Mouse (Mus musculus): ENCODE results near the gene Frs3.
"Not testable (repeated sequence)": the region's sequence is repeated elsewhere in the genome, so short reads cannot be mapped to it uniquely, and the experiment has no call there.

Frs3 gene

GRCm38 (mm10) chr17:47688608-47689575, at the start of gene Frs3:
Gene Frs3 (plus strand): TSS chr17:47689030.
- DNase-seq (ENCODE audit: low spot score): peak; percentile 75

DNA sequence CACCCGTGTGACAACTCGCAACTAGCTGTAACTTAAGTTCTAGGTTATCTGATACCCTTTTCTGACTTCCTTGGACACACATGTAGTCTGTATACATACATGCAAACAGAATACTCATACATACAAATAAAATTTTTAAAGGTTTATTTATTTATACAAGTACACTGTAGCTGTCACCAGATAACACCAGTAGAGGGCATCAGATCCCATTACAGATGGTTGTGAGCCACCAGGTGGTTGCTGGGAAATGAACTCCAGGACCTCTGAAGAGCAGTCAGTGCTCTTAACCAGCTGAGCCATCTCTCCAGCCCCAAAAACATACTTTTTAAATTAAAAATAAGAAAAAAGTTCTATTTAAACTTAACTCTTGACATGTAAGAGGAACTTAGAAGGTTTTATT, 45.8 kb upstream of the Frs3 start:
- DNase-seq (ENCODE audit: low spot score): no peak

DNA sequence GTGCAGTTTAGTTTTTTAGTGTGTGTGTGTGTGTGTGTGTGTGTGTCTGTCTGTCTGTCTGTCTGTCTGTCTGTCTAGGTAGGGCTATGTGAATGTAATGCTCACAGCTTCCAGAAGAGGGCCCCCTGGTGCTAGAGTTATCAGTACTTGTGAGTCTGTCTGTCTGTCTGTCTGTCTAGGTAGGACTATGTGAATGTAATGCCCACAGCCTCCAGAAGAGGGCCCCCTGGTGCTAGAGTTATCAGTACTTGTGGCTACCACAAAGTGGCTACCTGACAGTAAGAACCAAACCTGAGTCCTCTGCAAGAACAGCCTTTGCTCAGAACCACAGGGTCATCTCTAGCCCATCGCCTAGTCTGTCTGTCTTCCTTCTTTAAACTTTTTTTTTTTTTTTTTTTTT, 42.1 kb upstream of the Frs3 start:
- DNase-seq (ENCODE audit: low spot score): peak; percentile 69

DNA sequence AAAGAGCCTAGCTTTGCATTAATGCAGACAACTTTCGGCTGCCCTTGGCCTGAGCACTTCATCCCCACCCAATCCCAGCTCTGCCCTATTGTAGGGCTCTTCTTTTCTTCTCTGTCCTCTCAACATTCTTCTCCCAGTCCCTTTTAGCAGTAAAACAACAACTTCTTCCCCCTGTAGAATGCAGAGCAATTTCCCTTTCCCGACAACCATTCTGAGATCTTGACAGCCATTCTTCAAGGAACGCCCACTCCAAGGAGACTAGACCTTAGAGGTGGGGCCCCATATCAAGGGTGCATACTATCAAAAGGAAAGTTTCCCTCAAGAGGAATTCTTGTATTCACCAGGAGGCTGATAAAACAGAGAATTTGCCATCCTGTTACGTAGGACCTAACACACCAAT, 39.9 kb upstream of the Frs3 start:
- DNase-seq (ENCODE audit: low spot score): no peak

- DNase-seq (ENCODE audit: low spot score): no peak
Observed at GRCm38 (mm10) chr17:47651953-47652352, 36.9 kb upstream of the Frs3 start.

- not testable (repeated sequence) for DNase-seq (ENCODE audit: low spot score)
Observed at GRCm38 (mm10) chr17:47654346-47654745, 34.5 kb upstream of the Frs3 start.

DNA sequence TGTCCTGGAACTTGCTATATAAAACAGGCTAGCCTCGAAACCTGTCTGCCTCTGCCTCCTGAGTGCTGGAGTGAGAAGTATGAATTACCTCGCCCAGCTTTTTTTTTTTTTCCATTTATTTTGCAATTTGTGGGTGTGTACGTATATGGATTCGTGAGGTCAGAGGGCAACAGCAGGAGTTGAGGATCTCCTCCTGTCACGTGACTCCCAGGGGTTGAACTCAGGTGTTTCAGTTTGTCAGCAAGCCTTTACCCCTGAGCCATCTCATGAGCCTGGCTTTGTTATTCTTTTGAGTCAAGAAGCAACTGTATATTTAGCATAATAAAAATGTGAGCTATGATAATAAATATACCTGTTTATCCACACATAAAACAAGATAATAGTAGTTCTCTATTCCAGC, 33.1 kb upstream of the Frs3 start:
- no peak for DNase-seq (ENCODE audit: low spot score)

DNA sequence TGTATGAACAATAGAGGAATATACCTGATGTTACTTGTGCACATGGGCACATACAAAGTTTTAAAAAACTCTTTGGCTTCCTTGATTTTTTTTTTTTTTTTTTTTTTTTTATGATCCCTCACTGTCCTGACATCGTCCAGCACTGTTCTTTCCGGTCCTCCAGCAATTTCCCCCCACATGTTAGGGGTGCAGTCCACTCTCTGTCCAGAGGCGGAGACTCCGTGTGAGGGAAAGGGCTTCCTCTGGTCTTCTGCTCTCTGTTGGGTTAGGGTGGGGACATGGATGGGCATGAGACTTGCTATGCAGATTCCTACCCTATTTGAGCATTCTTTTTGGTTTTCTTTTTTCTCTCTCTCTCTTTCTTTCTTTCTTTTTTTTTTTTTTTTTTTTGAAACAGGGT, 30.9 kb upstream of the Frs3 start:
- DNase-seq (ENCODE audit: low spot score): no peak

- no peak for DNase-seq (ENCODE audit: low spot score)
Observed at GRCm38 (mm10) chr17:47658741-47659243, 30.0 kb upstream of the Frs3 start.

GRCm38 (mm10) chr17:47663009-47663713, 25.7 kb upstream of the Frs3 start:
- no peak for DNase-seq (ENCODE audit: low spot score)

DNA sequence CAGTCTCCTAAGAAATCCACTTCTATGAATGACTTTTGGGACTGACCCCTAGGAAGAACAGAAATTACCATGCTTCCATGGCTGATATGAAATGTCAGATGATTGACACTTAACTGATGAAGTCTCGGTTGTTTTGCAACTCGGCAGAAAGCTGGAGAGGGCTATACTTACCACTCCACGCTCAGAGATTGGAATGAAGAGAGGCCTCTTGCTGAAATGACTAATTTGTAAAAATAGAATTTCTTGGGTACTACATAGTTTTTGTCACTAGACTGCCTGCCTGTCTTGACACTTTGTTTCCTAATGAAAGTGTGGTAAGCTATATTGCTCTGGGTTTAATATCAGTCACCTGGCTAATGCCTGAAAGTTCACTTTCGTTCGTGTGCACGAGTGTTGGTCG, 24.4 kb upstream of the Frs3 start:
- no peak for DNase-seq (ENCODE audit: low spot score)

DNA sequence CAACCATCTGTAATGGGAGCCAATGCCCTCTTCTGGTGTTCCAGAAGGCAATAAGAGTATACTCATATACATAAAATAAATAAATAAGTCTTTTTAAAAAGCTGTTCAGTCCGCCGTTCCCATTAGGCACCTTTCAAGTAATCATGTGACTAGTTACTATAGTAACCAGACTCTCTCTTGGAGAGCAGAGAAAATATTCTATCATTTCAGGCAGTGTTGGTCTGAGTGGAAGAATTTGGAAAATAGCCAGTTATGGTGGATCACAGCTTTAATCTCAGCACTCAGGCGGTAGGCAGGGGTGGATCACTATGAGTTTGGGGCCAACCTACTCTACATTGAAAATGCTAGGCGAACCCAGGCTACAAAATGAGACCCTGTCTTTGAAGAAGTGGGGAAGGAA, 19.7 kb upstream of the Frs3 start:
- no peak for DNase-seq (ENCODE audit: low spot score)

DNA sequence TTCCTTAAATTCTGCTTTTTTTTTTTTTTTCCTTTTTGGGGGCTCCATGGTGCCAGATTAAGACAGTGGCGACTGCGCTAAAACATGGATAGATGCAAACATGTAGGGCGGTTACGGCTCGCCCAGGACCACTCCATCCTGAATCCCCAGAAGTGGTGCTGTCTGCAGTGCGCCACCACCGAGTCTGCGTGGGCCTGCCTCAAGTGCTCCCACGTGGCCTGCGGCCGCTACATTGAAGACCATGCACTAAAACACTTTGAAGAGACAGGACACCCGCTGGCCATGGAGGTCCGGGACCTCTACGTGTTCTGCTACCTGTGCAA, 16.9 kb upstream of the Frs3 start:
- no peak for DNase-seq (ENCODE audit: low spot score)

DNA sequence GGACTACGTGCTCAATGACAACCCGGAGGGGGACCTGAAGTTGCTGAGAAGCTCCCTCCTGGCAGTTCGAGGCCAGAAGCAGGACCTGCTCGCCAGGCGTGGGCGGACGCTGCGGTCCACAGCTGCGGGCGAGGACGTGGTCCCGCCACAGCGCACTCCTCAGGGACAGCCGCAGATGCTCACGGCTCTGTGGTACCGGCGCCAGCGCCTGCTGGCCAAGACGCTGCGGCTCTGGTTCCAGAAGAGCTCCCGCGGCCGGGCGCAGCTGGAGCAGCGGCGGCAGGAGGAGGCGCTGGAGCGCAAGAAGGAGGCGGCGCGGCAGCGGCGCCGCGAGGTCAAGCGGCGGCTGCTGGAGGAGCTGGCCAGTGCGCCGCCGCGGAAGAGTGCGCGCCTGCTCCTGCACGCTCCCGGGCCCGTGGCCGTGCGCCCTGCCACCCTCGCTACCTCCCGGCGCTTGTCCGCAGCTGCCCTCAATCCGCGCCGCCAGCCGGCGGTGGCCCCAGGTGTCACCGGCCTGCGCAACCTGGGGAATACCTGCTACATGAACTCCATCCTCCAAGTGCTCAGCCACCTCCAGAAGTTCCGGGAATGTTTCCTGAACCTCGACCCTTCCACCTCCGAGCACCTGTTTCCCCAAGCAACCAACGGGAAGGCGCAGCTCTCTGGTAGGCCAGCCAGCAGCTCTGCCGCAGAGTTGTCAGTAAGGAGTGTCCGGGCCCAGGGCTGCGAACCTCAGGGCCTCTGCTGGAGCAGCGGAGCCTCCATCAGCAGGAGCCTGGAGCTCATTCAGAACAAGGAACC, 16.3 kb upstream of the Frs3 start:
- no peak for DNase-seq (ENCODE audit: low spot score)

DNA sequence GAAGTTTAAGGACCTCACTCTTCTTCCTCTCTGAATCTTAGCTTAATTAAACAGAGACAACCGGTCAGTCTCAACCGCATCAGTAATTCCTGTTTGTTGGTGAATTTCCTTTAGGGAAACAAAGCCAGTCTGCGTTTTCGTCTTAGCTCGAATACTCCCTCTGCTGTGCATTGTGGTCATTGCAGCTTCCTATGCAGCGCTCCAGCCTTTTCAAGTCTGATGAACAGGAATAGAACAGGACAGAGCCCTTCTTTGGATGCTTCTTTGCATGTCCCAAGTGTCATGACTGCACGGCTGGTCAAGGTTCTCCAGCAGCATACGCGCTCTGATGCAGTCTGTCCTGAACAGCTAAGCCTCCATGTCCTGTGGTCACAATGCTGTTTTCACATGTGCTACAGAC, 12.2 kb upstream of the Frs3 start:
- DNase-seq (ENCODE audit: low spot score): peak; percentile 80

DNA sequence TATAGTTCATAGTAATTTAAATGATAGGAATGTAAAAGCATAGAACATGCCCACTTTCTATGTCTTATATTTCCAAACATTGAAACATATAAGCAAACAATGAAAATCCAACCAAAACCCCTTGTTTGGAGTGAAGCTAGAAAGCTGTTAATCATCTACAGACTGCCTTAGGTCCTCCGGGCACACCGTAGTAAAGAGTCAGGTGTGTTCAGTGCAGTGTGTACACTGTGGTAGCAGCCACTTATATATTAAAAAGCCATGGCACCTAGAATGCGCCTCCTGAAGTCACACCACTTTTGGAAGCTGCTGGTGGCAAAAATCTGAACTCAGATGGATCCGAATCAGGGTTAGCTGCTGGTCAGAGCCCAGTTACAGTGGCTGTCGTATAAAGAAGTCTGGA, 10.6 kb upstream of the Frs3 start:
- DNase-seq (ENCODE audit: low spot score): no peak

- DNase-seq (ENCODE audit: low spot score): no peak
Observed at GRCm38 (mm10) chr17:47678702-47679101, 10.1 kb upstream of the Frs3 start.

DNA sequence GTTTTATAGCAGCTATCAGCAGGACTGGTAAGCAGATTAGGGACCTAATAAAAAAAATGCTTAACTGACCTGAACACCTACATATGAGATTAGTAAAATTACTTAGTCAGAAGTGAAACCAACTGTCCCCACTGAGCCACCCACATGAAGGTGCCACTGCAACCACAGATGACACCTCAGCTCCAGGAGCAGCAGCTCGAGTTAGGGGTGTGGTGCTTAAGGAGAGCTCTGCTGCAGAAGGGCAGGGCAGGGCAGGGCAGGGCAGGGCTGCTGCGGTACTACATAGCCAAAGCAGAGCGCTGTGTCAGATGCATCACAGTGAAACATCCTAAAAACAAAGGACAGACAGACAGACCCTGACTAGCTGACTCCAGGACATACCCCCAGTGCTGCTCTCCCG, 6.0 kb upstream of the Frs3 start:
- DNase-seq (ENCODE audit: low spot score): no peak

DNA sequence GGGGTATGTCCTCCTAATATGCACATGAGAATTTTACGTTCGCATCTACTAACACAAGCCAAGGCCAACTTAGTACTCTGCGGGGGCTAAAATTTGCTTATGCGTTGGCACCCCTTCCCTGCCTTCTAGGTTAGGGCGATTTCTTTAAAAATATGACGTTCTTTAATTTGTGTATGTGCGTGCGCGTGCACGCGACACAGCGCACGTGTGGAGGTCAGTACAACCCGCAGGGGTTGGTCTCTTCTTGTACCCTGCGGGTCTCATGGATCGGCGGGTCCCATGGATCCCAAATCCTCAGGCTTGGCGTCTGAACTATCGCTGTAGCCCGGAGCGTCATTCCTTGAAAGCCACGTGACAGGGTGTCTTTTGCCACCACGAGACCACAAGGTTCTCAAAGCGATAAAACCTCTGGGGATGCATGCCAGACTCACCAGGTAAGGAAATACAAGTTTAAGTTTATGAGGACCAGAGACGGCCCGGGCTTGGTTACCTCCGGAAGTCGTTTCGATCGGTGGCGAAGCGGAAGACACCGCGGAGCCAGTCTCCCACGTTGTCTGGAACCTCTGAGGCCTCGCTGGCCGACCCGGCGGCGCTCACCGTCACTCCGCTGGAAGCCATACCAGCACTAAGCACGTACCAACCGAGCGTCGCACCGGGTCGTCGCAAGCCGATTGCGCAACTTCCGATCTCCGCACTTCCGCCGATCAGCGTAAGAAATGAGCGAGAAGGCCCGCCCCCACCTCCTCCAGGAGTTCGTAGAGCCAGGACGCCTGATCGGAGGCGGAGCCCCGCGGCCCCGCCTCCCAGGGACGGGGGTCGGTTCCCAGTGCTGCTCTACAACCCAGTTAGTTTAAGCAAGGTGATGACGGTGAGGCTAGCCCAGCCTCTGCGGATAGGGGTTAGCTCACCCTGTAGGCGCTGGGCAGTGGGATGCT, 1.2 kb upstream of the Frs3 start:
- DNase-seq (ENCODE audit: low spot score): peak; percentile 96

GRCm38 (mm10) chr17:47688344-47688607, 554 bp upstream of the Frs3 start, which contains the start of gene Tomm6:
Gene Tomm6 (minus strand): TSS chr17:47688386.
- DNase-seq (ENCODE audit: low spot score): no peak

GRCm38 (mm10) chr17:47689894-47690293, 1.1 kb downstream of the Frs3 start:
- no peak for DNase-seq (ENCODE audit: low spot score)

DNA sequence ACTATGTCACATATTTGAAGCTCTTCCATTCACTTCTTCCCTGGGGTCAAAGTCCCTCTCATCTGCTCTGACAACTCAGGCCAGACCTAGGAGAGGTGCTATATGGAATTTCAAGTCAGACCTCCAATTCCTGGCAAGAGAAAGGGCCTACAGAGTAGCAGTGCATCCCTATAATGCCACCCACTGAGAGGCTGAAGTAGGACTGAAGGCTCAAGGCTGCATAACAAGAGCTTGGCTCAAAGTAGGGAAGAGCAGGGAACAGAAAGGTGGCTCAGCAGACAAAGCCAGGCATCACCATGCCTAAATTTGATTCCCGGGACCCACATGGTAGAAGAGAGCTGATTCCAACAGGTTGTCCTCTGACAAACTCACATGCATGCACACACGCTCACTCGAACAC, 2.8 kb downstream of the Frs3 start:
- DNase-seq (ENCODE audit: low spot score): no peak

Data from layer of hippocampus, adult 11-12 months (tissue).